Mouse (Mus musculus) CD4-positive naive resting alpha-beta T cell, adult 76 days (primary cell): ENCODE data around the gene Gm10024. TPM values are rescaled to one million over a fixed set of nuclear protein-coding genes. Genes with fewer than 3 reads are reported as not detected.

Source experiments
- total RNA-seq: library from RNA; stranded (reverse); gene quantifications from one replicate; pipeline ENCODE4 v1.2.4, GENCODE M21; 2023

Gene Gm10024
- not detected for total RNA-seq

GRCm38 (mm10) chr10:77711157-77711556 is at the start of gene Gm10024:
Gene Gm10024, plus strand, starts transcription at chr10:77711457.

GRCm38 (mm10) chr10:77685895-77686664 is 25.2 kb upstream of the Gm10024 start, which contains the start of gene Tspear:
Gene Tspear, plus strand, starts transcription at chr10:77686569.

DNA sequence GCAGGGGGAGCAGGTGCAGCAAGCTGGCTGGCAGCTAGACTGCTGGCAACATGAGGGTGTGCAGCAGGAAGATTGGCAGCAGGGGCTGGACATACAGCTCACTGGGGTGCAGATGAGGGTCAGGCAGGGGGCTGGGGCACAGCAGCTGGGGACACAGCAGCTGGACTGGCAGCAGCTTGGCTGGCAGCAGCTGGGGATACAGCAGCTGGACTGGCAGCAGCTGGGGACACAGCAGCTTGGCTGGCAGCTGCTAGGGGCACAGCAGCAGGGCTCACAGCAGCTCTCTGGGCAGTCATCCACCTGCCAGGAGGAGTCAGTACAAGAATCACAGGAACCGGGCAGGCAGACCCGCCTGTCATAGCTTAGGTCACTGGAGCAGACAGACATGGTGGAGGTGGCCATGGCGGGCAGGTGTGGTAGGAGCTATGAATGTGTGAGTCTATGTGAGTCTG is 20.9 kb upstream of the Gm10024 start, which contains the start of gene Gm19402:
Gene Gm19402, minus strand, starts transcription at position 402 of the 452 bp plus-strand sequence.

GRCm38 (mm10) chr10:77697133-77697532 is 14.1 kb upstream of the Gm10024 start, which contains the start of gene Gm9508:
Gene Gm9508, minus strand, starts transcription at chr10:77697233.

GRCm38 (mm10) chr10:77706326-77706725 is 4.9 kb upstream of the Gm10024 start, which contains the start of gene Gm10272:
Gene Gm10272, plus strand, starts transcription at chr10:77706626.

GRCm38 (mm10) chr10:77715507-77715906 is 4.2 kb downstream of the Gm10024 start, which contains the start of gene Gm10142:
Gene Gm10142, plus strand, starts transcription at chr10:77715807.

GRCm38 (mm10) chr10:77720299-77720698 is 9.0 kb downstream of the Gm10024 start, which contains the start of gene Krtap12-1:
Gene Krtap12-1, plus strand, starts transcription at chr10:77720599.

DNA sequence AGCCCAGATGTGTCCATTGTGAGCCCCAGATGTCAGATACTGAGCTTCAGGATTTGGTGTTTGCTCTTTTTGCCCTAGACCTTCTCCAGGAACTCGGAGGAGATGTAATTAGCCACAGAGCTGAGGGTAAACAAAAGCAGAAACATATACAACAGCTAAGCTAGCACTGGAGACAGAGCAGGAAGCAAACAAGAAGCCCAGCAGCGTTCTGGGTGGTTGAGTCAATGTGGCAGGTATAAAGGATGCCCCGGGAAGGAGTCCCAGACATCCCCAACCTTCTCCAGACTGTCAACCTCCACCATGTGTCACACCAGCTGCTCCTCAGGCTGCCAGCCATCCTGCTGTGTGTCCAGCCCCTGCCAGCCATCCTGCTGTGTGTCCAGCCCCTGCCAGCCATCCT is 14.9 kb downstream of the Gm10024 start, which contains the start of gene Gm10100:
Gene Gm10100, plus strand, starts transcription at position 301 of the 400 bp plus-strand sequence.

GRCm38 (mm10) chr10:77741924-77742688 is 30.8 kb downstream of the Gm10024 start, which contains the start of gene Gm18596:
Gene Gm18596, minus strand, starts transcription at chr10:77742638.

GRCm38 (mm10) chr10:77751254-77751653 is 40.0 kb downstream of the Gm10024 start, which contains the start of gene Gm9736:
Gene Gm9736, minus strand, starts transcription at chr10:77751354.

DNA sequence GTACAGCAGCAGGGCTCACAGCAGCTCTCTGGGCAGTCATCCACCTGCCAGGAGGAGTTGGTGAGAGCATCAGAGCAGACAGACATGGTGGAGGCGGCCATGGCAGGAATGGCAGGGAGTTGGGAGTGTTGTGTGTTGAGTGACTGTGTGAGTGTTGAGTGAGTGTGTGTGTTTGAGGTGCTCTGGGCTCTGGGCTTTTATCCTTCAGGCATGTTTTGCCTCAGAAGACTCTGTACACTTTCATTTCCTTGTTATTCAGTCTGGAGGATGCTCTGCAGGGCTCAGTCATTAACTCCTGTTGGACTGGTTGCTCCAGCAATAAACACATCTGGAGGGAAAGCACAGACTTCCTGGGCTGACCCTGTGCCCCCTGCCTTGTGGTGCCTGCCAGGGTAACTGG is 48.3 kb downstream of the Gm10024 start, which contains the start of gene Gm3233:
Gene Gm3233, minus strand, starts transcription at position 101 of the 400 bp plus-strand sequence.

Other genes starting within 250 kb of the Gm10024 start
- 23.1 TPM for gene Fam207a, start 195.7 kb upstream of the Gm10024 start, total RNA-seq
- 225 TPM for gene Itgb2, start 181.2 kb upstream of the Gm10024 start, total RNA-seq
- gene Pttg1ip, start 129.7 kb upstream of the Gm10024 start, total RNA-seq: 100 TPM
- gene Sumo3, start 105.4 kb upstream of the Gm10024 start, total RNA-seq: 67.6 TPM
- not detected for gene Gm49325, start 105.3 kb upstream of the Gm10024 start, total RNA-seq
- gene Ube2g2, start 89.2 kb upstream of the Gm10024 start, total RNA-seq: 34.7 TPM
- gene Tspear, start 24.9 kb upstream of the Gm10024 start, total RNA-seq: 0.64 TPM
- not detected for gene Gm19402, start 20.7 kb upstream of the Gm10024 start, total RNA-seq
- gene Gm9508, start 14.2 kb upstream of the Gm10024 start, total RNA-seq: not detected
- not detected for gene Gm10272, start 4.8 kb upstream of the Gm10024 start, total RNA-seq
- gene Gm10142, start 4.3 kb downstream of the Gm10024 start, total RNA-seq: not detected
- gene Krtap12-1, start 9.1 kb downstream of the Gm10024 start, total RNA-seq: not detected
- gene Gm10100, start 15.0 kb downstream of the Gm10024 start, total RNA-seq: not detected
- not detected for gene Gm18596, start 31.2 kb downstream of the Gm10024 start, total RNA-seq
- gene Gm9736, start 39.9 kb downstream of the Gm10024 start, total RNA-seq: not detected
- gene Gm3233, start 48.2 kb downstream of the Gm10024 start, total RNA-seq: not detected
- gene Gm3238, start 59.9 kb downstream of the Gm10024 start, total RNA-seq: not detected
- gene Gm7138, start 65.5 kb downstream of the Gm10024 start, total RNA-seq: not detected
- not detected for gene Gm3250, start 71.1 kb downstream of the Gm10024 start, total RNA-seq
- gene Gm7137, start 76.7 kb downstream of the Gm10024 start, total RNA-seq: not detected
- not detected for gene Gm9639, start 83.6 kb downstream of the Gm10024 start, total RNA-seq
- gene Gm19668, start 87.7 kb downstream of the Gm10024 start, total RNA-seq: not detected
- gene Gm9507, start 100.4 kb downstream of the Gm10024 start, total RNA-seq: not detected
- gene Gm2696, start 103.2 kb downstream of the Gm10024 start, total RNA-seq: not detected
- gene Krtap10-4, start 115.6 kb downstream of the Gm10024 start, total RNA-seq: not detected
- gene Krtap10-10, start 124.5 kb downstream of the Gm10024 start, total RNA-seq: not detected
- not detected for gene Gm36176, start 135.3 kb downstream of the Gm10024 start, total RNA-seq
- not detected for gene Gm10318, start 141.4 kb downstream of the Gm10024 start, total RNA-seq
- not detected for gene Gm3285, start 150.5 kb downstream of the Gm10024 start, total RNA-seq
- not detected for gene Lrrc3, start 191.1 kb downstream of the Gm10024 start, total RNA-seq